Mouse (Mus musculus) MEL-GATA-1-ER (cell line): Measurements from ENCODE around the gene Arhgap11a.

Experiments
- DNase-seq: peaks from one replicate; pipeline ENCODE4 v3.0.0-alpha.2; 2012; ENCODE audit warnings: low read depth; ENCODE audit errors: extremely low read depth

Gene Arhgap11a

DNA sequence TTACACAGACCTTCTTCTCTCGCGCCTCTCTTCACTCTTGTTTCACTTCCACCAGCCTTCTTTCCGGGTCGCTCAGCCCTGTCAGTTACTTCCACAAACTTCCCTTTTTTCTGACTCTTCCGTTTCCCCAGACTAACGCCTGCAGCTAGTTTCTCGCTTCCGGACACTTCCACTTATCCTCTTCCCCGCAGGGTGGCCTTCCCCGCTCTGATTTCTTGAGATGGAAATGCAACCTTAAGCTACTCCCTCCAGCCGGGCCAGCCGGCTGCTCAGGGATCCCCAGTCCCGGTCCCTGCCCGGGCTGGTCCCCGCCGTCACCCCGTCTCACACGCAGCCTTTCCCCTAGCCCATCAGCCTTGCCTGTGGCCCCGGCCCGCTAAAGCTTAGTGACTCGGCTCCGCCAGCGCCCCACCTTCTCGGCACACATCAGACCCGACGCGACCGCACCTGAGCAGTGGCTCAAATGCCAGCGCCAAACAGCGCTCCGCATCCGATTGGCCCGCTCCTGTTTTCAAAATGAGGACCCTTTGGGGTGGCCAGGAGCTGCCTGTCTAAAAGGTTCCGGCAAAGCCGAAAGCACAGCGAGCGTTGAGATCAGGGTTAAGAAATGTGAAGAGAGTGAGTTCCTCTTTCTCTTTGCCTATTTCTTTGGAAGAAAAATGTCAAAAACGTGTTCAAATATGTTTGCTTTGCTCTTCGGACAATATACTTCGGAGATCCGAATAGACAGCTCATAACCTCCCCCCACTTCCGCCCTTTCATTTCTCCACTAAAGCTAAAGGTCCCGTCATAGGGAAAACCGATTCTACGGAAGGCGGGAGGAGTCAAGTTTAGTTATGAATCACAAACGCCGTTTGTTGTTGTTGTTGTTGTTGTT is at the start of gene Arhgap11a:
Gene Arhgap11a (minus strand): TSS at position 417 of the 877 bp plus-strand sequence.
- DNase-seq = peak; percentile 92

DNA sequence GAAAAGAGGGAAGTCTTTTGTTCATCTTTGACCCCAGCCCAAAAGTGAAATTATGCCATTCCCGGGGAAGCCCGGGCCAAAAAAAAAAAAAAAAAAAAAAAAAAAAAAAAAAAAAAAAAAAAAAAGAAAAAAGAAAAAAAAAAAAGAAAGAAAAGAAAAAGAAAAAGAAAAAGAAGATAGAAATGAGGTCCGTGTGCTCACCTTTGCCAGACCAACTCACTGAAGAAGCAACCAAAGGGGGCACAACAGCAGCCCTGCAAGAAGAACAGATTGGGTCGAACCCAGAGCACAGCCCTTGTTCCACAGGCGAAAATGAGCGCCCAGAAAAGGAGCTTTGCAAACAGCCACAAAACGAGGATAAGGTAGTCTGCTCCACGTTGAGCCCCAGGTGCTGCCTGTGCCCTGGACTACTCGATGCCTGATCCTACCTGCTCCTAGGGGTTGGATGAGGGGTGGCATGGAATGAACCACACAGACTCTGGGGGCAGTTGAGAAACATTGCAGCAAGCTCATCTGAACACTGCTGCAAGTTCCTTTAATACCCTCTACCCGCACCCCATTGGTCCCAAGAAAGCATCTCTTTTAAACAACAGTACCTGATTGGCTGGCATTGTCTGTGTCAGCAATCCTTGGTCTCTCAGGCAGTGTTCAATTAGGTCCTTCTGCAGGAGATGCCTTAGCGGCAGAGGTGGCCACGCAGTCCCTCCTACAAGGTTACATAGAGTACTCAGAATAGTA is 45.1 kb upstream of the Arhgap11a start:
- DNase-seq = peak; percentile 93

DNA sequence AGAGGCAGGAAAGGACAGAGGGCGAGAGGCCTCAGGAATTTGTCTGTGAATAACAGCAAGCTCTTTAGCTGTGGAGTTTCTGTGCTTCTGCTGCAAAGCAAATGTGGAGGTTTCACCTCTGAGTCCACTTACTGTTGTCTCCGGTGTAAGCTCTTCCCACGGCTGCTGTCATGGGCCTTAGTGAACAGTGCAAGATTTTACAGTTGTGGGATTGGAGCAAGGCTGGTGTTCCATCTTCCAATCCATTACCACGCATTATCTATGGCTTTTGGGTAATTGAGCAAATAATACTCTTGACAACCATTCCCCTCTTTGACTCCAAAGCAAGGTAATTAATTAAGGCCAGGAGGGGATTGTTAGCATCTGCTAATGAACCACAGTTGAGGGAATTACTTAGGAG is 38.7 kb upstream of the Arhgap11a start:
- no peak for DNase-seq

DNA sequence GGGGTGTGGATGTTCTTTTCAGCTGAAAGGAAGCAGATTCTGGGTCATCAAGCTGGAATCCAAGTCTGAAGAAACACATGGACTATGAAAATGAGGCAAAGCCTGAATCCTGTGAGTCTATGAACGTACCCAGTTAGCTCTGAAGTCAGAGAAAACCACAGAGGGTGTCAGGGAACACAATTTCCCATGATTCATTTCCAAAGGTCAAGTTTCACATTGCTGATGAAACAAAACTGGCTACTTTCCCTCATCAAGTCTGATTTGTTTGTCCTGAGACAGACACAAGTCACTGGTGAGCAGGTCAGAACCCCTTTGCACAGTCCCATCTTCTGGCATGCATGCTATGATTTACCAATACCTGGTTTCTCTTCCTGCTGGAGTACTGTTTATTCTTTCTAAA is 37.6 kb upstream of the Arhgap11a start:
- DNase-seq = no peak

DNA sequence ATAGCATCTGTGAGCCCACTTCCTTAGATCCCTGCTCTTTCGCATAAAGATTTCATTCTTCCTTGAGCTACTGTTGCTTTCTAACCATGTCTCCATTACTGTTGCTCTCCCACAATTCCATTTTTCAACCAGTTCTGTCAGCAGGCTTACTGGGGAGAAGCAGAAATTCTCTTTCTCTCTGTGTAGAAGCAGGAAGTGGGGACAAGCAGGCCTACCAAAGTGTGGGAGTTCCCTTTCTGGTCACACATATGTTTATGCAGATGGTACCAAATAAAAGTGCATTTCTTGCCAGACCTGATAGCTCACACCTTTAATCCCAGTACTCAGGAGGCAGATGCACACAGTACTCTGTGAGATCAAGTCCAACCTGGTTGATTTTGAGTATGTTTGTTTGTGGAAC is 21.7 kb upstream of the Arhgap11a start:
- DNase-seq = no peak

DNA sequence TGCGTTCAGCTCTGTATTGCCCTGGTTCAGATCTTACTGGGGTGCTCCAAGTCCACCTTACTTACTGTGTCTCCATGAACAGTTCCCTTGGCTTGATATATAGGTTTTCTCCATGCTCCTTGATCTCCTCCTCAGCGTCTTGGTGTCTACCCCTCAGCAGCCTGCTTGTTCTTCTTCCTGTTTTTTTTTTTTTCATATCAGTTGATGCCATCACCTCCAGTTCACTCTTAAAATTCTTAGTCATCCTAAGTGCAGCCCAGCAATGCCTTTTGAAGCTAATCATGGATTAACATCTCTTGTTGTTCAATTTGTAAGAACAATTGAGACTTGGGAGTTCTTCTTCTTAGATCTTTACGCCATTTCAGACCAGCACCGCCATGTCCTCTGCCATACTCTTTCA is 19.9 kb upstream of the Arhgap11a start:
- no peak for DNase-seq

DNA sequence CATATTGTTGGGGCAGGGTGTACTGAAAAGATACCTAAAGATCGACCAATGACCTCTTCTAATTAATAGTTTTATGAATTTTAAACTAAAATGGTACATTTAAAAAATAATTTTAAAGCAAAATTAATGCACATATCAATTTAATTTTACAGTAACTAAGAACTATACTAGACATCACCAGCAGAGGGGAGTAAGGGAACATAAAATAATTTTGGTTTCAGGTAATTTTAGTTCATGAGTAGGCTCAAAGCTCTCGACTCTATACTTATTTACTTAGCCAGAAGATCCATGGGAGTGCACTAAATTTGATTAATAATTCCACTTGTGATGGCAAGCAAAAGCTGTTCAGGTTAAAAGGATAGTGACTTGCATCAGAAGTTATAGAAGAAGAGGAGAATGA is 17.7 kb upstream of the Arhgap11a start:
- DNase-seq = no peak

DNA sequence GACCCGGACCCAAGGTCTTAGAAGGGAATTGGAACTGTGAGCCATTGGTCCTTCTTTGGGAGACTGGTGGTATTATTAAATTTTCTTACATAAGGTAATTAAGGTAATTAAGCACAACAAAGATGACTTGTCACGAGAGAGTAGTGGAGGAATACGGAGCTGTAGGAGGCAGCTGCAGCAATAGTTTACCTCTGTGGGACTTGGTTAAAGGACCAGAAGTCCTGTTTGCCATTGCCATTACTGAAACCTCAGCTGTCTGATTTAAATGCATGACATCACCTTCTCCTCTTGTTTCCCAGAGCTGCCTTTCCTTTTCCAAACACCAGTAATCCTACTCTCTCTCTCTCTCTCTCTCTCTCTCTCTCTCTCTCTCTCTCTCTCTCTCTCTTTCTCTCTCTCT is 680 bp upstream of the Arhgap11a start:
- DNase-seq = no peak

DNA sequence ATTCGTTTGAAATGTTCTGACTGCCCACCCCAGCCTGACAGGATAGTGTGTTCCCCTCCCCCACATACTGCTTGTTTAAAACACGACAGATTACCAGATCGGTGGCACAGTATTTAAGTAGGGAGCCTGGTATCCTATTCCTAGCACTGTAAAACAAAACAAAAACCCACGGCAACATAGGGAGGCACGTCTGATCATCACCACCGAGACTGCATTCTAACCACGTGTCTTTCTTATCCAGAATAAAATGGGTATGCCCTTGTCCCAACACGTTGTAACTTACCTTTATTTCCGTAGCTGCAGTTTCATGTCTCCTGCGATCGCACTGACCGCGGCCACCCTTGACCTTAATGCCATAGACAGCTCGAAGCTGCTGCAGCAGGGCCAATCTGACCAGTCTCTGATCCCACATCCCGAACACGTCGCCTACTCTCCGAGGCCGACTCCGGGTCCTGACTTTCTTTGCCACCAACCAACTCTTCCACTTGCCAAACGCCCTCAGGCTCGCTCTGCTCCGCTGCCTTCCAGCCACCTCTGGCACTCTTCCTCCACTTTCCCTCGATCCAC is 700 bp downstream of the Arhgap11a start:
- peak; percentile 13 for DNase-seq

DNA sequence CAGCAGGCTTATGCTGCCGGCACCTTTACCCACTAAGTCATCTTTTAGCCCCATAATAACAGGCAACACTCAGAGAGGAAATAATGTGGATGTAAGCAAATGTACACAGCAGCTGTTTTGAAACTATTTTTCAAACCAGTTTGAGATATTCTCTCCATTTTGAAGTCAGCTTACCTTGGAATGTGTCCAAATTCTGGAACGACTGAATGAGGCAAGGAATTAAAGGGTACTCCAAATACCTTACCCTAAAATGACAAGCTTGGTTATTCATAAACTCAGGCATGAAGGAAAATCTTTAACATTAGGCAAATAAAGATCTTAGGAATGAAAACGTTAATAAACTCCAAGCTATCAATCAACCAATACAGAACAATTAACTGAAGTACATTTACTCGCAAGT is 3.4 kb downstream of the Arhgap11a start:
- DNase-seq = no peak

DNA sequence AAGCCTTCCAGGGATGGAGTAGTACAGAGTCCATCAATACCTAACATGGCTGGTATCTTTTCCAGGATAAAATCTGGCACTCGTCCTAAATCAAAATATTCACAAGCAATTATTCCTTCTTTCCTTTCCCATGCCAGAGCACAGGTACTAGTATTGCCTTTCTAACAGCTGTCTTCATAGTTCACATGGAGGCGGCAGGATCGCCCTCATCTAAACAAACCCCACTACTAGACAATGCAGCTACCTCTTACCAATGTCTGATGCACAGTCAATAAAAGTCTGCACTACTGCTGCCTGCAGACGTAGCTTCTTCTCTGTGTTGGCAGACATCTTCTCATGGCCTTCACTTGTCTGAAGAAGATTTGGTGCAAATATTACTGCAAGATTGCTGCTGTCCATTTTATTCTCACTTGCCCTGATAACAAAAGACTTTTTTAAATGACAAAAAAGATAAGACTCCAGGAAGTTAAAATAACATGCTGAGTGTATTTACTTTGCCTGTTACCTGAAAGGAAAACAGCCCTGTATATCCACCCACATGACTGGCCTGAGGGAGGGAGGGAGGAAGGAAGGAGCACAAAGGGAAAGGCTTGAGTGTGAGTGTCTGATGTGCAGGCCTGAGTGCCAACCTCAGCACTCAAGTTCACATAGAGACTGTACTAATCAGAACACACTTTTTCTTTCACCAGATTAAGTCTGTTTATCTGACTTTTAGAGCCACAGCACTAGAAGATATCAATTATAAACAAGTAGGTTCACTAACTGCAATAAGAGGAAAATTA is 6.6 kb downstream of the Arhgap11a start:
- no peak for DNase-seq

DNA sequence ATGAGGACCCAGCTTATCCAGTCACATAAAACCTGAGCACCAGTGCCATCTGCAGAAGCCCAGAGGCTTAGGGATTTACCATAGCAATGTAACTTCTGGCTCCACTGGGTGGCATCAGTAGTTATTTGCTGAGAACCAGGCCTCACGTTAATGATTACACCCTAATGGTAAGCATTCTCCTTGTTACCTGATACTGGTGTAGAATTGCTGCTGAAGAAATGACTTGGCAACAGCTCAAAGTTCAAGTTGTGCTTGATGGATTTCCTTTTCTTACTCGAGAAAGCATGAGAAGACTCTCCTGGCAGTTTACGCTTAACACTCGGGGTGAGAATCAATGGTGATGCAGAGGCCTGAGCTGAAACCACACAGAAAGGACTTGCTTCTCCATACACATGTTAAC is 9.0 kb downstream of the Arhgap11a start:
- DNase-seq = no peak

DNA sequence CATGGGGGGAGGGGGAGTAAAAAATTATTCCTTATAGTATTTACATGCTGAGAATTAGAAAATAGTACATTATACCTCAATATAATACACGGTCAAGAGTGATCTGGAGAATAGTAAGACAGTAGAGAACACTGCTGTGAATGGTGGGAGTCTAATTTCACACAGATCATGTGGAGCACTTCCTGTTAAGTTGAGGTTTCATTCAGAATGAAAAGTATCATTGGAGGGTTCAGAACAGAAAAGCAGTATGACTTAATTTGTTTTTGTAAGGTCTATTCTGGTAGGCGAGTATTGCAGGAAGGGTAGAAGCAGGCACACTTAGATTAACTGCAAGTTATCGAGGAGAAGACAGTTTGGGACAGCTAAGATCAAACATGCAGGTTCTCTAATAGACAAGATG is 13.2 kb downstream of the Arhgap11a start:
- DNase-seq = no peak

DNA sequence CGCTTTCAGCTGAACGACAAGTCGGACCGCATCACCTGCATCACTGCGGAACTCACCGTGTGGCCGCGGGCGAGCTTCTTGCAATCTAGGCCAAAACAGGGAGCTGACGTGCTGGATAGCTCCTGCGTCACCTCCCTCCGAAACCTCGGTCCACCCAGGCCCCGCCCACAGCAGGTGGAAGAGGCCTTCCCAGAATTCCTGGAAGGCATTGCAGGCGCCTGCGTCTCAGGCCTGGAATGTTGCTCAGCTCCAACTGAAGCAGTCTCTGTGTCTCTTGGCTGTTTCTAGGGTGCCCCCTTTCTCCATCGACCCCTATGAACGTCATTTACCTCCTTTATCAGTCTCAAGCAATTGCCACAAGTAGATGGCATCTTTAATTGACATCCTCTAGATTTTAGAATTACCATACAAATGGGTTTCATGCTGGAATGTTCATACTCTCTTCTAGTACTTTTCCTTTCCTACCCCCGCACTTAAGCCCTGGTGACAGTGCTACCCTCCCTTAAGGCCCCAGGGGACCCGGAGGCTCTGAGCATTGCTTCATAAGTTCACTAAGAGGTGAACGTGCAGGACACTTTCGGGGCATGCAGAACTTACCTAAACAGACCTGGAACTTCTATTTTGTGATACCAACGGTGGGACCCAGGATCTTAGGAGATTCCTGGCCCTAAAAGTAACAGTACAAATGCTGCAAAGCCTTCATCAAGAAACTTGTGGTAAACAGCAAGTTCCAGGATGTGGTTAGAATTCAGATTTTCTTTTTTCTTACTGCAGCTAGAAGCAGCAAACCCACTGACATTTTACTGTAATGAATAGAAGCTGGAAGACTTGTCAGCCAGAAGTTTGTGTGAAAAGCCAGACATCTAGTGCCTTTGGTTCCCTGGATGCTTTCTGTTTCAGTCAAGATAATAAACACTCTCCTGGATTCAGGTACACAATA is 19.2 kb downstream of the Arhgap11a start, which contains the start of gene Scg5:
Gene Scg5 (minus strand): TSS at position 179 of the 940 bp plus-strand sequence.
- DNase-seq = no peak

DNA sequence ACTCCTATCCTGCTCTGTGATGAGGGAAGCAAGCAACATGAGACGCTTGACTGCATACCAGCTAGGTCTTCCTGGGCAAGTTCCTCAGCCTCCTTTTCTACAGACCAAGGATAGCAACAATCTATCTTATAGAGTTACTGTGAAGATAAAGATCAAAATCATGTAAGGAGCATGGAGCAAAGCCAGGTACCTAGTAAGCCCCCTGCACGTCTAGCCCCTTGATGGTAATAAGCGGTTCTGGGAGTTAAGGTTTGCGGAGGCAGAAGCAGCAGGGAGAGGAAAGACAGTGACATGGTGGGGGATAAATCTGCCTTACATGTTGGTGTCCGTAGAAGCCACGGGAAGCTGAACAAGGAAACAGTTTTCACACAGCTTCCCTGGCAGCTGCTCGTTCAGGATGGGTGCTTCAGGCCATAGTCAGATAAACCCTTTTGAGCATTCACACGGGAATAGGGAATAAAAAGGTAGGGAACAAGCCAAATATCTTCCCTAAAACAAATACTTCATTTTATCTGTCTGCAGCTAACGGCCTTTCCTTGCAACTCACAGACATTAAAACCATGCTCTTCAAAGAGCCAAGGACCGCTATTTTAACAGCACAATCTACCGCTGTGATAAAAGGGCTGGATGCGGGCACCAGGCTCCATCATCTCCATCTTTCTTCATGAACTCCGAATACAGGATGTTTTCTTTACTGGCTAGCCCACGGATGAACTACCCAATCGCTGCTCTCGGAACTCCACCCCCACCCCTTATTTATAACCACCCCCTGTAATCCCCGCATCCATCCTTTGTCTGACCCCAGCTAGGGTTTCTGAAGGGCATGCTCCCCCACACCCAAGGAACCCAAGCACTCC is 20.1 kb downstream of the Arhgap11a start:
- DNase-seq = no peak

DNA sequence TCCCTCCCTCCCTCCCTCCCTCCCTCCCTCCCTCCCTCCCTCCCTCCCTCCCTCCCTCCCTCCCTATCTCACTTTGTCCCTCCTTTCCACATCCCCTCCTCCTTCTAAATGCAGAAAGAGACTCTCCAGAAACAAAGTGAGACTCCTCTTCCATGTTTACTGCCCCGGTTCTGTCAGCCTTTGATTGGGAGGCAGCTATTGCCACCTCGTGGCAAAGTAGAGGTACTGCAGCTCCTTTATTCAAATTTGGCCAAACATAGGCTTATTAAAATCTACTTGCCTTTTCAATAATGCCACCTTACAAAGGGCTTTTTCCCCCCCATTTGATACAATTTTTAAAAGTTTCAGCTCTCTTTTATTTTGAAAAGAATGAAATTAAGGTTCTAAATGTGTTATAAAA is 24.6 kb downstream of the Arhgap11a start:
- DNase-seq = peak; percentile 25

DNA sequence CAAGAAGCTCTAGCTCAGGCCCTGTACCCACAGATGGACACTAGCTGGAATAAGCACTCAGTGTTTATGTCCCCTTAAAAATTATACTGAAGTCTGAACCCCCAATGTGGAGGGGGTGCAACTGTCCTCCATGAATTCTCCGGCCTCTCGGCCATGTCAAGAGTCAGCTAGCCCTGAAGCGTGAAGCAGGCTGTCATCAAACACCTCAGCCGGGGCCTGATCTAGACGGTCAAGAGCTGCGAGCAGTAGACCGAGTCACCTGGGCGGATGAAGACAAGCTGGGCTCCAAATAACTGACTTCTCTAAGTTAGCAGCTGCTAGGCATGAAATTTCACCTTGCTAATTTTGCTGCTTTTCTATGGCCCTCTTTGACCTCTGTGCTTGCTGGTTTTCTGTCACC is 26.1 kb downstream of the Arhgap11a start:
- DNase-seq = no peak

DNA sequence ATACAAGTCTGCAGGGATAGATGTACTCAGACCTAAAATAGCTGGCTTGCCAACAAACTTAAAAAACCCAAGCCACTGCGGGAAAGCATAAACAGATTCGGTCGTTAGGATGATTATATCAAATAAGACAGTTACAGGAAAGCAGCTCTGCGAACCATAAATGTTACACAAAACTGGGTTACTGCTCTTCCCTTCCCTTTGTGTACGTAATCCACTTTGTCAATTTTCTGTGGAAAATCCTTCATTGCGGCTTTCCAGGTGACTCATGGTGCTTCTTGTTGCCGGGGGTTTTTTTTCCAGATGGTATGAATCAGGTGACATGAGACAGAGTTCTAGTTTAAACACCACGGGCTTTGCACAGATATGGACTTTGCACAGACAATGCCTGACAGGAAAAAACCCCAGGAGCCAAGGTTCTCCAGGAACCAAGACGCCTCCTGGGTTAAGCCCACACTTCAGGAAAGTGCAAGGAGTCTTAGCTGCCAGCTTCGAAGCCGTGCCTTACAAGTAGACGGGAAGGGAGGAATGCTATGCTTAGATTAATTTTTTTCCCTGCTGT is 27.2 kb downstream of the Arhgap11a start:
- DNase-seq = no peak

DNA sequence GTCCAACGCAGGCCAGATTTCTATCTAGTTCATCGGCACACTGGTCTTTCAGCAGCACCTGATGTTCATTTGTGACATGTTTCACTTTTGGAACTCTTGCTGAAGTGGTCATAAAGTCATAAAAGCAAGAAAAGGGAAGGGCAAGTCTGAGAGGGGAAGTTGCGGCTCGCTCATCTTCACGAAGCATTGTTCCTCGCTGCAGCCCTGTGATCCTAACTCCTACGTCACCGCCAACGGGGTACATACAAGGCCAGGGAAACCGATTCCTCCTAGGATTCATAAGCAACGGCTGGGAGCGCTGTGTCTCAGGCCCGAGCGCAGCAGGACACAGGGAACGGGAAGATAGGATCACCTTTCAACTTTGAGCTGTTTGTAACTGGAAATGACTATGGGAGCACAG is 28.3 kb downstream of the Arhgap11a start:
- DNase-seq = no peak
